Mouse (Mus musculus) liver, embryonic 11.5 days (tissue): ENCODE data around the gene Flt4. TPM values are rescaled to one million over a fixed set of nuclear protein-coding genes. Genes with fewer than 3 reads are reported as not detected.
A peak's percentile ranks its signal among the peaks of the same experiment; 100 is the strongest.

ENCODE experiments used
- ATAC-seq: fragments of 200-750 bp; cut with Nextera tagmentation; replicated peaks from 2 replicates; pipeline ENCODE4 v1.8.0; 2017; ENCODE audit warnings: moderate number of reproducible peaks, mild to moderate bottlenecking, moderate TSS enrichment, moderate library complexity; ENCODE audit not compliant: low FRiP score
- DNase-seq: peaks from one replicate; pipeline ENCODE4 v3.0.0-alpha.2; 2017; ENCODE audit warnings: low spot score
- H3K27ac ChIP-seq: fragments of 300-500 bp; sonication (generic); 2 replicates; pipeline ENCODE4 v1.5.1; 2014; ENCODE audit warnings: mild to moderate bottlenecking, low read depth, low read length, control low read depth
- H3K27me3 ChIP-seq: fragments of 300-500 bp; sonication (generic); replicated peaks from 2 replicates; pipeline ENCODE4 v1.6.1; 2014; ENCODE audit warnings: low read length, mixed read lengths; ENCODE audit not compliant: control insufficient read depth, insufficient read depth
- H3K36me3 ChIP-seq: fragments of 300-500 bp; sonication (generic); 2 replicates; pipeline ENCODE4 v1.6.1; 2014; ENCODE audit warnings: mild to moderate bottlenecking, low read length, moderate library complexity, mixed read lengths; ENCODE audit not compliant: control insufficient read depth, insufficient read depth
- H3K4me1 ChIP-seq: fragments of 300-500 bp; sonication (generic); replicated peaks from 2 replicates; pipeline ENCODE4 v1.6.1; 2014; ENCODE audit warnings: low read length, mixed read lengths; ENCODE audit not compliant: control insufficient read depth, insufficient read depth
- H3K4me2 ChIP-seq: fragments of 300-500 bp; sonication (generic); 2 replicates; pipeline ENCODE4 v1.6.1; 2014; ENCODE audit warnings: mild to moderate bottlenecking, control low read depth, moderate library complexity
- H3K4me3 ChIP-seq: fragments of 300-500 bp; sonication (generic); 2 replicates; pipeline ENCODE4 v1.5.1; 2014; ENCODE audit warnings: low read depth, low read length, control low read depth
- H3K9ac ChIP-seq: fragments of 300-500 bp; sonication (generic); 2 replicates; pipeline ENCODE4 v1.6.1; 2014; ENCODE audit warnings: low read depth, low read length, control low read depth
- H3K9me3 ChIP-seq: fragments of 300-500 bp; sonication (generic); 2 replicates; pipeline ENCODE4 v1.6.1; 2016; ENCODE audit warnings: low read length, inconsistent platforms, mixed read lengths; ENCODE audit not compliant: control insufficient read depth
- WGBS: fragments of 180-500 bp; shearing (Covaris S2); extraction: QIAGEN DNeasy Blood & Tissue Kit; methylation state at CpG from one replicate; pipeline ENCODE4 v1.1.7; 2014; 5-methylcytosine and 5-hydroxymethylcytosine counted together
- polyA plus RNA-seq: library from polyadenylated mRNA; unstranded; fragments of >200 nt; fragmentation: Nextera tagmentation; extraction: Ambion mirVana; gene quantifications from 2 replicates; pipeline ENCODE4 v1.2.1, GENCODE M21; 2014

Gene Flt4
- polyA plus RNA-seq, 1 experiment from 2014 or later: 9.2 TPM

DNA sequence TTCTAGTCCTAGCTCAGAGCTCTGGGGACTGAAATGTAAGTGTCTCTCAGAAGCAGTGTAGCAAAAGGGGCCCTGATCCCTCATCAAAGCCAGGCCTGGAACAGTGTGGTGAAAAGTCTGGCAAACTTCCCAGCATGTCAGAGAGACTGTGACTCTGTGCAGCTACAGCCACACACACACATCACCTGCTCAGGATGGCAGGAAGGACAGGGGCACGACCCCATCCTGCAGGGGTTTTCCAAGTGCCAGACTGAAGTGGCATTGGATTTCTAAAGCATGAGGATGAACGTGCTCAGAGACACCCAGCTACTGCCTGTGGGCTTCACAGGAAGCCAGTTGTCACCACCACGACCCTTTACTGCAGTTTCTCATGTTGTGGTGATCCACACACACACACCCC lies 3.1 kb downstream of the Flt4 start:
- Histone ChIP-seq H3K4me3 (no peak overlapping the region), H3K4me1 (no peaks in the 10 kb centered on the region), H3K27me3 (peaks cover 38% of the 10 kb centered on the region), H3K9me3 (no peaks in the 10 kb centered on the region), H3K4me2 (no peak overlapping the region), H3K27ac (no peak overlapping the region), H3K36me3 (no peaks in the 10 kb centered on the region), H3K9ac (no peak overlapping the region)
- no peak for ATAC-seq
- DNase-seq: no peak
- WGBS: 32% methylated on average over 3 of the region's 3 CpGs

DNA sequence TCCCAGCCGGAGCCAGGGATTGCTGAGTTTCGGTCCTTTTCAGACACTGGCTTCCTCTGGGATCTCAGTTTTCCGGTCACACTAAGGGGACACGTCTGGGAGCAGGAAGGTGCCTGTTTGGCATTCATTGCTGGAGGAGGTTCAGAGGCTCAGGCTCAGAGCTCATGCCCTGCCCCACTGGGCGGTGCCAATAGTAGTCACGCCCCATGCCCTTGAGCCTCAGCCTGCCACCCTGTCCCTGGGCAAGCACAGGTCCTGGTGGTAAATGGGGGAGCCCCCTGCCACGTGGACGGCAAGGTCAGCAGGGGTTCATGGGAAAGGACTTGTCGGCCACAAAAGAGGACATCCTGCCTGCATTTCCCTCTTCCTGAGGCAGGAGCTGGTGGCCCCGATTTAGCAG lies 4.3 kb downstream of the Flt4 start:
- Histone ChIP-seq H3K4me2 (0 out of 2 replicates have a peak overlapping the region, but pooled peaks have one; percentile 2), H3K4me3 (no peak overlapping the region), H3K4me1 (no peaks in the 10 kb centered on the region), H3K36me3 (no peaks in the 10 kb centered on the region), H3K27me3 (peaks cover 34% of the 10 kb centered on the region), H3K9me3 (no peaks in the 10 kb centered on the region), H3K9ac (no peak overlapping the region), H3K27ac (no peak overlapping the region)
- DNase-seq (no peak), ATAC-seq (peak; percentile 53)
- 11% methylated on average over 10 of the region's 10 CpGs for WGBS

DNA sequence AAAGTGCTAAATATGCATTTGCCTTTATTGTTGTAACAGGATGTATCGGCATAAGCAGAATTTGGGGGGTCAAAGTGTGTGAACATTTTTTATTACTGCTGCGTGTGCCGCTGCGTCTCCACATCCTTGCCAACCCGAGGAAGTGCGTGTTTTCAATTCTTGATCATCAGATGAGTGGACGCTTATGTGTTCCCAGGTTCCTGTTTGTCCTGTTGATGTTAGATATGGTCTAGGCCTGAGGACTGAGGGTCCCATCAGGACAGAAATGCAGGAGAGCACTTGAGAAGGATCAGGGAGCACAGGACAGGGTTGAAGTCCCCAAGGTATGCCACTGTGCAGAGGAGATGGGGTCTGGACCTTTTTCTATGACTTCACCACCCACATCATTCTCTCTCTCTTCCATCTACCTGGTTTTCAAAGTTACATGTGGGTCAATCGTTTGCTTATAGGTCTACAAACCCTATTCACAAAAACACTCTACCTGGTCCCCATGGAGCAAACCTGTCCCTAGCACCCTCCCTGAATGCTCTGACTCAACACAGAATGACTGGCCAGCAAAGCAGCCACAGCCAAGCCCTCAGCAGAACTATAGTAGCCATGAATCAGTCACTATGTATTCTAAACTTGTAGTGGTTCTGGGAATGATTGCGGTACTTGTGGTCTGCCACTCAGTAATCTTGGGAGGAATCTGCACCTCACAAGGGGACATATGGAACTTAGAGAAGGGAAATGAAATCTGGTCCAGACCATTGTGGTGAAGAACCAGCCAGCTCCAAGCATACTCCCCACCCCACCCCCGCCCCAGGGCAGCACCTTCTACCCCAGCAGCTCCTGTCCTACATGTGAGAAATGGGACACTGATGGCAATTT lies 7.0 kb downstream of the Flt4 start:
- 79% methylated on average over 10 of the region's 10 CpGs for WGBS
- ATAC-seq (no peak), DNase-seq (peak; percentile 26)
- Histone ChIP-seq H3K4me1 (no peaks in the 10 kb centered on the region), H3K4me2 (no peak overlapping the region), H3K4me3 (no peak overlapping the region), H3K27ac (no peak overlapping the region), H3K9ac (no peak overlapping the region), H3K9me3 (no peaks in the 10 kb centered on the region), H3K36me3 (no peaks in the 10 kb centered on the region), H3K27me3 (peaks cover 14% of the 10 kb centered on the region)

DNA sequence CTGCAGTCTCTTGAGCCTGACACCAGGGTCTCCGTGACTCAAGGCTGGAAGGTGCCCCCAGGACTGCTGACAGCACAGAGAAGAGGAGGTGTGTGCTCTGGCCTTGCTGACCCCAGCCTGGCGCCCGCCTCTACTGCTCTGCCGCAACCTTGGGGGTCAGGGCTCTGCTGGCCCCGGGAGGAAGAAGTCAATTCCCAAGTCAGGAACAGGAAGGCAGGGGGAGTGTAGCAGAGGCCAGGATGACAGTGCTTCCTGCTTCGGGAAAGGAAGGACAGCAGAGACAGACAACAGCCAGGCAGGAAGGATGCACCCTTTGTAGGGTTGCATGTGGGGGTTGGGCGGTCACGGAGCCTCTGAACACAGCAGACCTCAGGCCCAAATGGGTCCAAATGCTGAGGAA lies 9.4 kb downstream of the Flt4 start:
- 37% methylated on average over 8 of the region's 8 CpGs for WGBS
- DNase-seq: no peak
- no peak overlapping the region for H3K9ac ChIP-seq

DNA sequence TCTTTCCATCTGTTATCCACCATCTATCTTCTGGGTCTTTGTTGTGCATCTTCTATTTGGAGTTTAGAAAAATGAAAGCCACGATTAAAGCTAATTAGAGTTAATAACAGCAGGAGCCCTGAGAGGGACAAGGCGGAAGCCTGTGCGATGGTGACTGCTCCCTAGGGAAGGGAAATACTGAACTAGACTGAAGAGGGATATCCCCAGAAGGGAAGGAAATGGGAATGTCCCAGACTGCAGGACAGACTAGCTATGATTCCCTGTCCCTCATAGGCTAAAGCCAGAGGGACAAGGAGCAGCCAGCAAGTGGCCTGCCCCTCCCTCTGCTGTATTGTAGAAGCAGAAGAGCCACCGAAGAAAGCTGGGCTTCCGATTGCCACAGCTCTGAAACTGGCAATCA lies 12.9 kb downstream of the Flt4 start:
- Histone ChIP-seq H3K36me3 (no peaks in the 10 kb centered on the region), H3K9me3 (no peaks in the 10 kb centered on the region), H3K27ac (no peak overlapping the region), H3K4me2 (no peak overlapping the region), H3K4me3 (no peak overlapping the region), H3K27me3 (no peaks in the 10 kb centered on the region), H3K4me1 (no peaks in the 10 kb centered on the region), H3K9ac (no peak overlapping the region)
- DNase-seq (no peak), ATAC-seq (no peak)
- WGBS: 80% methylated on average over 5 of the region's 5 CpGs

More for the DNA sequence above, 9.4 kb downstream of the Flt4 start:
- no peak overlapping the region for H3K27ac ChIP-seq
- H3K4me1 ChIP-seq: no peaks in the 10 kb centered on the region
- H3K4me3 ChIP-seq: no peak overlapping the region
- H3K4me2 ChIP-seq: no peak overlapping the region
- no peaks in the 10 kb centered on the region for H3K36me3 ChIP-seq
- ATAC-seq: no peak
- peaks cover 6% of the 10 kb centered on the region for H3K27me3 ChIP-seq
- no peaks in the 10 kb centered on the region for H3K9me3 ChIP-seq

DNA sequence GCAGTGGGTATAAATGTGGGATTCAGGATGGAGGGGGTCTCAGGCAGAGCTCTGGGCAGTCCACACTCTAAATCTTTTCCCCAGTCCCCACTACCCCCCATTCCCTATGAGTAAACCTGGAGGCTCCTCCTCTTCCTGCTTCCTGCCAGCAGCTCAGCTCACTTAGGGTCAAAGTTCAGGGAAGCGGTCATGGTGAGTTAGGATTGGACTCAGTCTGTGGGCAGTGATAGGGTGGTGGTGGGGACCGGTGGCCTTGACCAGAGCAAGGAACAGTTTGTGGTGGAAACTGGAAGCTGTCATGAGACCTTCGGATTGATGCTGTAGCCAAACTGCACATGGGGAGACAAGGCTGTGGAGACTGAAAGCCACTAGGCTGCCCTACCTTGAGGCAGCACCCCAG lies 15.1 kb downstream of the Flt4 start:
- Histone ChIP-seq H3K36me3 (no peaks in the 10 kb centered on the region), H3K4me3 (no peak overlapping the region), H3K9ac (no peak overlapping the region), H3K4me2 (no peak overlapping the region), H3K27me3 (no peaks in the 10 kb centered on the region), H3K4me1 (no peaks in the 10 kb centered on the region), H3K27ac (no peak overlapping the region), H3K9me3 (no peaks in the 10 kb centered on the region)
- WGBS: 58% methylated on average over 3 of the region's 3 CpGs
- DNase-seq (no peak), ATAC-seq (peak; percentile 54; the same call in 1 of the 2 replicates)

DNA sequence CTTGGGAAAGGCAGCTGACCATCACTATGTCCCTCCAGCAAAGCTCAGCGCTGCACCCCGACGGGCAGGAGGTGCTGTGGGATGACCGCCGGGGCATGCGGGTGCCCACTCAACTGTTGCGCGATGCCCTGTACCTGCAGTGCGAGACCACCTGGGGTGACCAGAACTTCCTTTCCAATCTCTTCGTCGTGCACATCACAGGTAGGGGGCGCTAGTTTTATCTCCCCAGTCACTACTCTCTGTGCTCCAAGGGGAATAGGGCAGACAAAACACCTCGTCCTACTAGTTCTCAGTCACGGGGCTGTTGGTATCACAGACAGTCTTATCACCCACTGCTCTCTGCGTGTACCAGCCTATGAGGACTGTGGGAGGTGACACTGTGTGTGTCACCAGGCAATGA lies 16.8 kb downstream of the Flt4 start:
- no peaks in the 10 kb centered on the region for H3K36me3 ChIP-seq
- no peak overlapping the region for H3K4me3 ChIP-seq
- H3K27ac ChIP-seq: no peak overlapping the region
- ATAC-seq (no peak), DNase-seq (no peak)
- no peaks in the 10 kb centered on the region for H3K9me3 ChIP-seq
- 68% methylated on average over 15 of the region's 15 CpGs for WGBS
- H3K9ac ChIP-seq: no peak overlapping the region
- no peaks in the 10 kb centered on the region for H3K4me1 ChIP-seq
- no peaks in the 10 kb centered on the region for H3K27me3 ChIP-seq
- no peak overlapping the region for H3K4me2 ChIP-seq

DNA sequence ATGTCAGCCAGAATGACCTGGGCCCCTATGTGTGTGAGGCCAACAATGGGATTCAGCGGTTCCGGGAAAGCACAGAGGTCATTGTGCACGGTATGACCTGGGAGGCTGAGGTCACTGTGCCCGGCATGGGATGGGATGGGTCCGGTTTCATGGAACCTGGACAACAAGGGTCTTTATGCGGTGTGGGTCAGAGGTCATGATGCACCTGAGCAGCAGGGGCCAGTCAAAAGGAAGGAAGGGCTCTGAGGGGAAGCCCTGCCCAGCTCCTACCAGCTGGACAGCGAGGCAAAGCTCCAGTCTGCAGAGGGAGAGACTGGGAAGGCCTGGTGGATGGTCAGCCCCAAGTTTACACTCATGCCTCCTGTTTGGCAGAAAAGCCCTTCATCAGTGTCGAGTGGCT lies 17.7 kb downstream of the Flt4 start:
- no peaks in the 10 kb centered on the region for H3K36me3 ChIP-seq
- H3K27me3 ChIP-seq: no peaks in the 10 kb centered on the region
- no peak overlapping the region for H3K4me3 ChIP-seq
- 84% methylated on average over 8 of the region's 8 CpGs for WGBS
- no peaks in the 10 kb centered on the region for H3K4me1 ChIP-seq
- no peak overlapping the region; the same call in 1 of the 2 replicates for H3K27ac ChIP-seq
- H3K9me3 ChIP-seq: no peaks in the 10 kb centered on the region
- no peak for DNase-seq
- ATAC-seq: no peak
- H3K4me2 ChIP-seq: no peak overlapping the region
- H3K9ac ChIP-seq: no peak overlapping the region

DNA sequence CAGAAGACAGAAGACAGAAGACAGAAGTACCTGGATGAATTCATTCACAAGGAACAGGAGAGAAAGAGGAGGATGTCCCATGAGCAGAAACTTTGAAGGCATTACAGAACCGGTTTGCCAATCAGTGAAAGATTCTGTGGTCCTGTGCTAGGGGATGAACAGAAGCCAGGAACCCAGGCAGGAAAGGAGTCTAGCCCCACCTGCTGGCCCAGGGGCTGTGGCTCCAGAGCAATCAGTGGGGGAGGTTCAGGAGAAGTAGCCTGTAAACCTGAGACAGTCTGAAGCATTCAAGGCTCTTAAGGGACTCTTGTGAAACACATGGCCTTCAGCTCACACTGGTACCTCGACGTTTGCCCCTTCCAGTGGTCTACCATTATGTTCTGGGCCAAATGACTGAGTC lies 22.1 kb downstream of the Flt4 start:
- H3K27ac ChIP-seq: no peak overlapping the region
- 26% methylated on average over 3 of the region's 3 CpGs for WGBS
- H3K36me3 ChIP-seq: no peaks in the 10 kb centered on the region
- ATAC-seq: no peak
- H3K27me3 ChIP-seq: peaks cover 23% of the 10 kb centered on the region
- H3K9me3 ChIP-seq: no peaks in the 10 kb centered on the region
- no peak overlapping the region for H3K4me2 ChIP-seq
- H3K4me3 ChIP-seq: no peak overlapping the region
- H3K4me1 ChIP-seq: peaks cover 5% of the 10 kb centered on the region; the same call in 1 of the 2 replicates
- no peak for DNase-seq
- no peak overlapping the region for H3K9ac ChIP-seq
